In the genomic region with DNA sequence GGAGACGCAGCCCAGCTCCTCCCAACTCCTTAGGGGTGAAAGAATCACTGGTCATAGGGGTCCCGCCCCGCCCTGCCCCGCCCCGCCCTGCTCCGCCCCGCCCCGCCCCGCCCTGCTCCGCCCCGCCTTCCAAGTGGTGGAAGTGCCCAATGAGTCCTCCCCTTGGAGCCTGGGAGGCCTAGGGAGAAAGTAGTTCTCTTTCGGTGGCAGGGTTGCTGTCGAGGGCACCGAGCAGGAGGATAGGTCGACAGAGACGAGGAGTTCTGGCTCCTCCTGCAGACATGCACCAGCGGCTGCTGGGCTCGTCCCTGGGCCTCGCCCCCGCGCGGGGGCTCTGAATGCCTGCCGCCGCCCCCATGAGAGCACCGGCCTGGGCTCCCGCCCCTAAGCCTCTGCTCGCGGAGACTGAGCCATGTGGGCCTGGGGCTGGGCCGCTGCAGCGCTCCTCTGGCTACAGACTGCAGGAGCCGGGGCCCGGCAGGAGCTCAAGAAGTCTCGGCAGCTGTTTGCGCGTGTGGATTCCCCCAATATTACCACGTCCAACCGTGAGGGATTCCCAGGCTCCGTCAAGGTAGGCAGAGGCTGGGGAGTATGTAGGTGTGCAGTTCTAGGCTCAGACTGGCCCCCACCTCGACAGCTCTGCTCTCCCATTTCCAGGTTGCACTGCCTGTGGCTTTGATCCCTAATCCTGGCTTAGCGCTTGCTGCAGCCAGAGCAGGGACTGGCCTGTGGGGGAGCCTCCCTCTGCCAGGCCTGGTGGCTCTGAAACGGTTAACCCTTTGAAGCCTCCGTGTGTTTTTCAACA, we compare ENCODE assay signal across 8 mouse cellular contexts. TPM values are rescaled to one million over a fixed set of nuclear protein-coding genes. Genes with fewer than 3 reads are reported as not detected.
DNase-seq lines count a peak whose midpoint lies in the region; ATAC-seq and TF ChIP-seq lines count a peak whose summit lies in the region.

A gene (plus strand): TSS at position 152 of the 805 bp plus-strand sequence.

- peak within 1 kb of the TSS; percentile 93 for H3K4me2 ChIP-seq in embryonic facial prominence, embryonic 13.5 days
- peak within 1 kb of the TSS; percentile 63 for H3K4me2 ChIP-seq in midbrain, embryonic 15.5 days
- peak within 1 kb of the TSS; percentile 94 for H3K4me2 ChIP-seq in stomach, embryonic 15.5 days

- H3K9me3 ChIP-seq in embryonic facial prominence, embryonic 13.5 days: no peaks in the 10 kb centered on the region
- H3K9me3 ChIP-seq in midbrain, embryonic 15.5 days: no peaks in the 10 kb centered on the region
- no peaks in the 10 kb centered on the region for H3K9me3 ChIP-seq in stomach, embryonic 15.5 days

- under 1% methylated on average over 42 of the region's 42 CpGs for WGBS in embryonic facial prominence, embryonic 13.5 days
- 3% methylated on average over 42 of the region's 42 CpGs for WGBS in heart, adult 2 months
- WGBS in midbrain, embryonic 15.5 days: 1% methylated on average over 42 of the region's 42 CpGs
- WGBS in stomach, embryonic 15.5 days: 1% methylated on average over 41 of the region's 42 CpGs

- no peak for TF ChIP-seq EP300 in heart, adult 2 months (IDR thresholded peaks at IDR 0.05; ENCODE audit: insufficient read depth, low read depth, low read length)

- intact Hi-C loops in heart, adult 2 months (cut with DNase I): no loop called here

- peak; percentile 59 for TF ChIP-seq POLR2A in heart, adult 2 months (IDR thresholded peaks at IDR 0.05; ENCODE audit: insufficient read depth, low read depth, low read length)

- H3K9ac ChIP-seq in embryonic facial prominence, embryonic 13.5 days: peak within 1 kb of the TSS; percentile 79
- H3K9ac ChIP-seq in heart, adult 2 months (ENCODE audit: low read depth, low read length): peak within 1 kb of the TSS; percentile 61
- peak within 1 kb of the TSS; percentile 44 for H3K9ac ChIP-seq in midbrain, embryonic 15.5 days
- H3K9ac ChIP-seq in stomach, embryonic 15.5 days: peak within 1 kb of the TSS; percentile 53

- no peak for TF ChIP-seq CTCF in heart, adult 2 months (IDR thresholded peaks at IDR 0.05)

- peaks cover 23% of the 10 kb centered on the region for H3K4me1 ChIP-seq in embryonic facial prominence, embryonic 13.5 days
- peaks cover 1% of the 10 kb centered on the region; the same call in 1 of the 2 replicates for H3K4me1 ChIP-seq in heart, adult 2 months (ENCODE audit: control insufficient read depth, insufficient read depth, low read length)
- H3K4me1 ChIP-seq in midbrain, embryonic 15.5 days: peaks cover 19% of the 10 kb centered on the region
- H3K4me1 ChIP-seq in stomach, embryonic 15.5 days: peaks cover 16% of the 10 kb centered on the region; the same call in 1 of the 2 replicates

- peak; percentile 11 to 39 for DNase-seq in left cerebral cortex, adult 18-20 months (ENCODE audit: low spot score in 2 of 2)
- no peak for DNase-seq in left cerebral cortex, adult 11 months (ENCODE audit: low spot score)
- peak; percentile 43 to 51 for DNase-seq in heart, adult 2 months
- DNase-seq in kidney, adult 18-20 months: peak; percentile 71
- DNase-seq in liver: peak; percentile 82

- ATAC-seq in embryonic facial prominence, embryonic 13.5 days (ENCODE audit: insufficient number of reproducible peaks, insufficient read depth, low FRiP score, low TSS enrichment, low read depth): peak; percentile 59
- peak; percentile 58 for ATAC-seq in midbrain, embryonic 15.5 days (replicated peaks)
- ATAC-seq in stomach, embryonic 15.5 days (ENCODE audit: insufficient read depth, low FRiP score, low read depth): peak; percentile 84

- H3K4me3 ChIP-seq in embryonic facial prominence, embryonic 13.5 days: peak within 1 kb of the TSS; percentile 65
- H3K4me3 ChIP-seq in heart, adult 2 months: peak within 1 kb of the TSS; percentile 57
- H3K4me3 ChIP-seq in midbrain, embryonic 15.5 days: peak within 1 kb of the TSS; percentile 34
- peak within 1 kb of the TSS; percentile 59 for H3K4me3 ChIP-seq in stomach, embryonic 15.5 days (replicated peaks)

- H3K27me3 ChIP-seq in embryonic facial prominence, embryonic 13.5 days: no peaks in the 10 kb centered on the region
- no peaks in the 10 kb centered on the region for H3K27me3 ChIP-seq in heart, adult 2 months (ENCODE audit: control insufficient read depth, insufficient read depth, low read length)
- H3K27me3 ChIP-seq in midbrain, embryonic 15.5 days (replicated peaks): no peaks in the 10 kb centered on the region
- no peaks in the 10 kb centered on the region for H3K27me3 ChIP-seq in stomach, embryonic 15.5 days (replicated peaks)

- H3K27ac ChIP-seq in embryonic facial prominence, embryonic 13.5 days: peak within 1 kb of the TSS; percentile 82
- H3K27ac ChIP-seq in heart, adult 2 months: 0 out of 2 replicates have a peak within 1 kb of the TSS, but pooled peaks have one; percentile 31
- H3K27ac ChIP-seq in midbrain, embryonic 15.5 days: peak within 1 kb of the TSS; percentile 55; the same call in 1 of the 2 replicates
- H3K27ac ChIP-seq in stomach, embryonic 15.5 days: peak within 1 kb of the TSS; percentile 78

- no peaks in the 10 kb centered on the region for H3K79me2 ChIP-seq in heart, adult 2 months (replicated peaks; ENCODE audit: control insufficient read depth, insufficient read depth, low read length)

- H3K36me3 ChIP-seq in embryonic facial prominence, embryonic 13.5 days: peaks cover 52% of the 10 kb centered on the region
- H3K36me3 ChIP-seq in heart, adult 2 months (ENCODE audit: control insufficient read depth, insufficient read depth, low read length): no peaks in the 10 kb centered on the region
- H3K36me3 ChIP-seq in midbrain, embryonic 15.5 days (replicated peaks): peaks cover 23% of the 10 kb centered on the region
- H3K36me3 ChIP-seq in stomach, embryonic 15.5 days: peaks cover 31% of the 10 kb centered on the region

RNA-seq across cellular contexts. Expression of the gene that starts here (rescaled TPM):
- 10 to 100 TPM; 16.6 to 17.7 TPM for total RNA-seq in left cerebral cortex, adult 18-20 months (2021)
- polyA plus RNA-seq in embryonic facial prominence, embryonic 13.5 days (2015; fragmentation: Nextera tagmentation; extraction: Ambion mirVana): 39.5 and 43.6 TPM in 2 replicates
- 10 to 100 TPM; 16.6 to 17.9 TPM for total RNA-seq in heart, adult 2 months (2021)
- polyA plus RNA-seq in heart, adult 2 months (2012; rRNA removed): 17.2 and 21.8 TPM in 2 replicates
- polyA plus RNA-seq in midbrain, embryonic 15.5 days (2015; fragmentation: Nextera tagmentation; extraction: Ambion mirVana): 6.8 and 9.5 TPM in 2 replicates
- polyA plus RNA-seq in stomach, embryonic 15.5 days (2015; fragmentation: Nextera tagmentation; extraction: Ambion mirVana): 46.2 and 49.1 TPM in 2 replicates

Comparison
In these comparisons a context has a peak if more than half of its experiments do, and no peak if none do; other contexts are left out.
1. H3K27ac ChIP-seq: peak in every context shown above with its lines; median percentile 82 in embryonic facial prominence, embryonic 13.5 days; 78 in stomach, embryonic 15.5 days; 55 in midbrain, embryonic 15.5 days; 31 in heart, adult 2 months.